Mouse (Mus musculus) retina, adult 2 months (tissue): ENCODE measurements around the gene Gm1673.

ENCODE experiments used
- DNase-seq: peaks from one replicate; pipeline ENCODE4 v3.0.0-alpha.2; 2012; ENCODE audit warnings: low read depth, low spot score

Gene Gm1673

DNA sequence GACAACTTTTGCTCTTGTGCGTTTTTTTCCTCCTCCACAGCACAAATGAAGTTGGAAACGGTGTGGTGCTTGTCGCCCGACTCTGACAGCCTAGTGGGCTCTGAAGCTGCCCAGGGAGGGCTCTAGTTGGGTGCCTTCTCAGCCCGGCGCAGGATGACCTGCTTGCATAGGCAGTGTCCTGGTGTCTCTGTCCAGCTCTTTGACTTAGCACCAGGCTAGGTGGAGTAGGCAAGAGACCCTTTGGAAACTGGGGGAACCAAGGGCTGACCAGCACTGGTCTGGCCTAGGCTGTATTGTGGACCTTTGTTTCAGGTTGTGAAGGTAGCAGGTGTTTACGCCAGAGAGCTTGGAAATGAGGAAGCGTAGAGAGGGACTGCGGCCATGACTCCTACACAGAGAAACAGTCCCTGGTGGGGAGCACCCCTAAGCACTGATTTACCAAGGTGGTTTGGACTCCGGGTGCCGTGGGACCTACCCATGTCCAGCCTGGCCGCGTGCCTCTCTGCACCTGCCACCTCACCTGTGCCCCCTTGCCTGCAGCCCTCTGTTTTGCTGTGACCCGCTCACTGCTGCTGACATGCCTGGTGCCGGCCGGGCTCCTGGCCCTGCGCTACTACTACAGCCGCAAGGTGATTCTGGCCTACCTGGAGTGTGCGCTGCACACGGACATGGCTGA is 14.7 kb downstream of the Gm1673 start:
- DNase-seq = no peak

DNA sequence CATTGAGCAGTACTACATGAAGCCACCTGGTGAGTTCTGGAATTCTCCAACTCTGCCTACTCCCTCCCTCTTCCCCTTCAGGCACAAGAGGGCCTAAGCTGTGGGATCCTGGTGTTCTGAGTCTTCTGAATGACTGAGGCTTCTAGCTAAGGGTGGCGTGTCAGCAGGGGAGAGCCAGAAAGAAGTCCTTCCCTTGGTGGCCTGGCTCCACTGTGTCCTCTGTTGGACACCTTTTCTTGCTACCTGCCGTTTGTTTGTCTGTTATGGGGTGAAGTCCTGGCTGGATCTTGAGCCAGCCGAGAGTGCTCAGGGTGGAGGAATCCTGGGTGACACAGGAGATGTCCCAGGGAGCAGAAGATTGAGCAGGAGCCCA is 15.3 kb downstream of the Gm1673 start:
- DNase-seq = no peak

- no peak for DNase-seq
Measured at GRCm38 (mm10) chr5:33999466-34000090, 16.3 kb downstream of the Gm1673 start.

DNA sequence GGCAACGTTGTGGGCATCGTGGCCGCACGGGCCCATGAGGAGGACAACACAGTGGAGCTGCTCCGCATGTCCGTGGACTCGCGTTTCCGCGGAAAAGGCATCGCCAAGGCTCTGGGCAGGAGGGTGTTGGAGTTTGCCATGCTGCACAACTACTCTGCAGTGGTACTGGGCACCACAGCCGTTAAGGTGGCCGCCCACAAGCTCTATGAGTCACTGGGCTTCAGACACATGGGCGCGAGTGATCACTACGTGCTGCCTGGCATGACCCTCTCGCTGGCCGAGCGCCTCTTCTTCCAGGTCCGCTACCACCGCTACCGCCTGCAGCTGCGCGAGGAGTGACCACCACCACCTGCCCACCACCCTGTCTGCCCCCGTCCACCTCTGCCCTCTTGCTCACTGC is 17.6 kb downstream of the Gm1673 start:
- no peak for DNase-seq

GRCm38 (mm10) chr5:34001401-34001800 is 18.2 kb downstream of the Gm1673 start:
- DNase-seq = no peak

- DNase-seq = no peak
Measured at GRCm38 (mm10) chr5:34002636-34003035, 19.4 kb downstream of the Gm1673 start.

GRCm38 (mm10) chr5:34004618-34005017 is 21.4 kb downstream of the Gm1673 start:
- DNase-seq = no peak

DNA sequence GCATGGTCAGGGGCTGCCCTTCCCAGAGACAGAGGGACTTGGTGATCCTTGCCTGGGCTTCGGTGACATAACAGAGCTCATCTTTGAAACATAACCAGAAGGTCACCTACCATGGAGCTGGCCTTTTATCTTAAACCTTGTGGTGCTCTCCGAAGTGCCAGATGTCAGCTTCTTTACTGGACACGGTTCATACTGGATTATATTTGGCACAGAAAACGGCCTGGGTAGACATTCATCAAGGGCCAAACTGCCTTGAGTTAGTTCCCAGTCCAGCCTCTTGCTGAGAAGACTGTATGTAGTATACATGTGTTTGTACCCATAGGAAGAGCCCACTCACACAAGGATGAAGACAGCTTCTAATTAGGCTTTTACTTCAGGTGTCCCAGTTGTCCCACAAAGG is 23.6 kb downstream of the Gm1673 start:
- DNase-seq = no peak

- DNase-seq = no peak
Measured at GRCm38 (mm10) chr5:34007392-34007941, 24.2 kb downstream of the Gm1673 start.

DNA sequence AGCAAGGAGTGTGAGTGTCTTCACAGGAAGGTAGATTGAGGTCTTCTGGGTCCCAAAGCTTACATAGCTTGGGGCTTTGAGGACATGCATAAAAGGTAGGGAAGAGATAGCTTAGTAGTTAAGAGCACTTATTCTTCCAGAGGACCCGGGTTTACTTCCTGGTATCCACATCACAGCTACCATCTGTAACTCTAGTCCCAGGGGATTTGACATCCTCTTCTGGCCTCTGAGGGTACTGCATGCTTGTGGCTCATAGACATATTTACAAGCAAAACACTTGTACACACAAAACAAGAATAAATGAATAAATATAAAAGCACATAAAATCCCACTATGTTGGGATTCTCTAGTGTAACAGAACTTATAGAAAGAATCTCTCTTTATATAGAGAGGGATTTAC is 31.4 kb downstream of the Gm1673 start:
- DNase-seq = no peak

- DNase-seq = no peak
Measured at GRCm38 (mm10) chr5:34018968-34019367, 35.7 kb downstream of the Gm1673 start.

- no peak for DNase-seq
Measured at GRCm38 (mm10) chr5:34030101-34030500, 46.9 kb downstream of the Gm1673 start.

DNA sequence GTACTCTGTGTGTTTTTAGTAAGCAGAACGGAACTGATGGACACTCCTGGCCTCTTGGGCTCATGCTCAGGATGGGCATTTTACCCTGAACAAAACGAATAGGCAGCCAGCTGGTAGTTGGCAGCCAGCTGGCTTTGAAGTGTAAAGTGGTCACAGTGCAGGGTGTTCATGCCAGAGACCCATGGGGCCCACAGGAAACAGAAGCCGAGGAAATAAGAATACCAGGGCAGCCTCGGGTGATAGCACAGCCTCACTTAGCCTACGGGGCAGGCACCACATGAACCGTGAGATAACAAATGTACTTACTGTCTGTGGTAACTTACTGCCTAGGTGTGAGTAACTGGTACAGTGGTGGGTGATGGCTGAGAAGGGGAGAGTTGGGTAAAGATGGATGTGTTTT is 47.8 kb downstream of the Gm1673 start:
- DNase-seq = no peak

GRCm38 (mm10) chr5:34032520-34032919 is 49.3 kb downstream of the Gm1673 start:
- no peak for DNase-seq
